Mouse (Mus musculus) liver, embryonic 14.5 days (tissue): ENCODE data around the gene Gamt.

Experiments used
- CTCF ChIP-seq: IDR thresholded peaks from 2 replicates; pipeline ENCODE4 v1.5.1; 2016; ENCODE audit warnings: antibody characterized with exemption, low read depth, control low read depth
- EP300 ChIP-seq: IDR thresholded peaks from 2 replicates; pipeline ENCODE4 v1.6.1; 2016; ENCODE audit warnings: antibody characterized with exemption, low read depth

GRCm38 (mm10) chr10:80220676-80221075 lies 40.1 kb downstream of the Gamt start:
- TF ChIP-seq EP300 = no peak
- TF ChIP-seq CTCF = no peak
